Mouse (Mus musculus) large intestine, adult 2 months (tissue): ENCODE data around the gene Acbd3. TPM values are rescaled to one million over a fixed set of nuclear protein-coding genes. Genes with fewer than 3 reads are reported as not detected.

ENCODE experiments used
- DNase-seq: peaks from one replicate; pipeline ENCODE4 v3.0.0-alpha.2; 2012; ENCODE audit warnings: low read depth, low spot score
- WGBS: fragments of 180-500 bp; shearing (Covaris S2); methylation state at CpG from one replicate; pipeline ENCODE4 v1.1.7; 2018; 5-methylcytosine and 5-hydroxymethylcytosine counted together
- polyA plus RNA-seq: library from polyadenylated mRNA; depleted of rRNA; stranded (reverse); fragments of >200 nt; gene quantifications from 2 replicates; pipeline ENCODE4 v1.2.3, GENCODE M21; 2012; rRNA removed

Gene Acbd3
- polyA plus RNA-seq, 1 experiment = 12.0 TPM

GRCm38 (mm10) chr1:180778403-180778754 is 52.5 kb downstream of the Acbd3 start:
- no peak for DNase-seq
- WGBS = 3% methylated on average over 13 of the region's 13 CpGs

GRCm38 (mm10) chr1:180778941-180779340 is 53.1 kb downstream of the Acbd3 start:
- WGBS = 53% methylated on average over 10 of the region's 10 CpGs

GRCm38 (mm10) chr1:180780291-180780690 is 54.4 kb downstream of the Acbd3 start:
- 79% methylated on average over 8 of the region's 8 CpGs for WGBS
- DNase-seq = no peak

More at GRCm38 (mm10) chr1:180778941-180779340, 53.1 kb downstream of the Acbd3 start:
- DNase-seq = no peak

- DNase-seq = no peak
- WGBS = 31% methylated on average over 5 of the region's 5 CpGs
Observed at GRCm38 (mm10) chr1:180781250-180781649, 55.4 kb downstream of the Acbd3 start.

- WGBS = 51% methylated on average over 9 of the region's 9 CpGs
- DNase-seq = no peak
Observed at GRCm38 (mm10) chr1:180782906-180783579, 57.2 kb downstream of the Acbd3 start.

- no peak for DNase-seq
- 50% methylated on average over 3 of the region's 3 CpGs for WGBS
Observed at GRCm38 (mm10) chr1:180783580-180783928, 57.7 kb downstream of the Acbd3 start.

GRCm38 (mm10) chr1:180791821-180792480 is 66.1 kb downstream of the Acbd3 start:
- WGBS = 83% methylated on average over 14 of the region's 14 CpGs
- DNase-seq = no peak

GRCm38 (mm10) chr1:180792814-180793213 is 67.0 kb downstream of the Acbd3 start:
- no peak for DNase-seq
- 83% methylated on average over 4 of the region's 4 CpGs for WGBS

- DNase-seq = no peak
- 10% methylated on average over 18 of the region's 18 CpGs for WGBS
Observed at GRCm38 (mm10) chr1:180793445-180794117, 67.7 kb downstream of the Acbd3 start.

- no peak for DNase-seq
- 4% methylated on average over 21 of the region's 21 CpGs for WGBS
Observed at GRCm38 (mm10) chr1:180794170-180794569, 68.3 kb downstream of the Acbd3 start.

- WGBS = 94% methylated on average over 5 of the region's 5 CpGs
- DNase-seq = no peak
Observed at GRCm38 (mm10) chr1:180798660-180799059, 72.8 kb downstream of the Acbd3 start.

- WGBS = 83% methylated on average over 5 of the region's 5 CpGs
Observed at GRCm38 (mm10) chr1:180799253-180799652, 73.4 kb downstream of the Acbd3 start.

GRCm38 (mm10) chr1:180800022-180800421 is 74.2 kb downstream of the Acbd3 start:
- 91% methylated on average over 5 of the region's 5 CpGs for WGBS
- DNase-seq = no peak

More at GRCm38 (mm10) chr1:180799253-180799652, 73.4 kb downstream of the Acbd3 start:
- no peak for DNase-seq

GRCm38 (mm10) chr1:180800814-180801213 is 75.0 kb downstream of the Acbd3 start:
- DNase-seq = no peak
- 32% methylated on average over 2 of the region's 2 CpGs for WGBS

GRCm38 (mm10) chr1:180801466-180801994 is 75.7 kb downstream of the Acbd3 start:
- 77% methylated on average over 3 of the region's 3 CpGs for WGBS
- no peak for DNase-seq

Other genes with a start within 250 kb of the Acbd3 start
- gene Stum, start 242.5 kb upstream of the Acbd3 start, polyA plus RNA-seq = 6.3 and 7.5 TPM in 2 replicates
- gene Parp1, start 157.1 kb upstream of the Acbd3 start, polyA plus RNA-seq = 17.2 and 18.9 TPM in 2 replicates
- 5.8 and 6.4 TPM in 2 replicates for gene Lin9, start 84.9 kb upstream of the Acbd3 start, polyA plus RNA-seq
- not detected in 2 replicates for gene Mixl1, start 29.0 kb upstream of the Acbd3 start, polyA plus RNA-seq
- 392 and 459 TPM in 2 replicates for gene H3f3a, start 87.9 kb downstream of the Acbd3 start, polyA plus RNA-seq
- gene Sde2, start 125.1 kb downstream of the Acbd3 start, polyA plus RNA-seq = 6.5 and 7.3 TPM in 2 replicates
- not detected in 2 replicates for gene Lefty2, start 167.1 kb downstream of the Acbd3 start, polyA plus RNA-seq
- 31.1 and 35.0 TPM in 2 replicates for gene Pycr2, start 178.2 kb downstream of the Acbd3 start, polyA plus RNA-seq
- 4.6 and 7.0 TPM in 2 replicates for gene Lefty1, start 209.0 kb downstream of the Acbd3 start, polyA plus RNA-seq
- 35.5 and 36.9 TPM in 2 replicates for gene Tmem63a, start 216.3 kb downstream of the Acbd3 start, polyA plus RNA-seq